Mouse (Mus musculus) testis, postnatal 14 days (tissue): Measurements from ENCODE around the gene Alg9.

Experiments
- DNase-seq: peaks from one replicate; pipeline ENCODE4 v3.0.0; 2021; ENCODE audit warnings: low spot score

The Alg9 gene

DNA sequence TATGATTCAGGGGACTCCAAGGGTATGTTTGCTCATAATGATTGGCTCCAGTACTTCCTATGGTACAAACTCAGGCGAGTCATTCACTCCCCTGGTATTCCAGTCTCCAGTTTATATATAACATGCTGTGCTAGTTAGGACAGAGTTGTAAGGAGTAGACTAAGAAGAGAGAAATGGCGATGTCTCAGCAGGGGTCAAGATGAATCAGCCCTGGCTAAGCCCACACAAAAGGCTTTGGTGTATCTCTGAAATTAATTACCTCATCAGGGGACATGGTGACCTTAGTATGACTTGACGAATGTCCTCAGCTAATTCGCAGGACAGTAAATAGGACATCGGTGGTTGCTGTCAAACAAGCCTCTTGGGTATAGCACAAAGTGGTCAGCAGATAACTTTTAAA, 18.1 kb upstream of the Alg9 start:
- no peak for DNase-seq

DNA sequence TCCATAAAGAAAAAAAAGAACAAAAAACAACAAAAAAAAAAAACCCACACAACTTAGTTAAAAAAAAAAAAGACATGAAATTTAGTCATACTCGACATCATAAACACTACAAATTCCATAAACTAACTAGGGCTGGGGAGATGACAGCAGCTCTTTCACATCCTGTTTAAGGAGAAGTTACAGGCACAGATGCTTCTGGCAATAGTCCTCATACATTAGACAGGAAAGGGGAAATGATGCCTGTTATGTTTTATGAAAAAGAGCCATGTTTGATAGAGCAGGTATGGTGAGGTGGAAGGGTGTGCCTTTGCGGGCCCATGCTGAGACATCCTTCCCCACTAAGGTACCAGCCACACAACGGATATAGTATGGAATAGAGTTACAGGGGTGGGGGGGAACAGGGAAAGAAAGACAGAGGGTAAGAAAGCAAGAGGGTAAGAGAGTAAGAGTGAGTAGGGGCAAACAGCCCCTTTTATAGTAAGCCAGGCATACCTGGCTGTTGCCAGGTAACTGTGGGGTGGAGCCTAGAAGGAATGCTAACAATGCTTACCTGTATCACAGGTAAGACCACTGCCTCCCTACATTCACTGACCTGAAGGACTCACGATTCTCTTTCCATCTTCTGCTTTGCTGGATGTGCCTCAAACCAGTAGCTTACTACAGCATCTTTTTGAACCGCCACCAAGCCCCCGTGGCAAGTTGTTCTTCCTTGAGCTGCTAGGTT, 13.1 kb upstream of the Alg9 start:
- no peak for DNase-seq

GRCm38 (mm10) chr9:50763331-50763730, 11.5 kb upstream of the Alg9 start:
- DNase-seq, result no peak

GRCm38 (mm10) chr9:50767531-50768106, 7.2 kb upstream of the Alg9 start:
- DNase-seq, result no peak

DNA sequence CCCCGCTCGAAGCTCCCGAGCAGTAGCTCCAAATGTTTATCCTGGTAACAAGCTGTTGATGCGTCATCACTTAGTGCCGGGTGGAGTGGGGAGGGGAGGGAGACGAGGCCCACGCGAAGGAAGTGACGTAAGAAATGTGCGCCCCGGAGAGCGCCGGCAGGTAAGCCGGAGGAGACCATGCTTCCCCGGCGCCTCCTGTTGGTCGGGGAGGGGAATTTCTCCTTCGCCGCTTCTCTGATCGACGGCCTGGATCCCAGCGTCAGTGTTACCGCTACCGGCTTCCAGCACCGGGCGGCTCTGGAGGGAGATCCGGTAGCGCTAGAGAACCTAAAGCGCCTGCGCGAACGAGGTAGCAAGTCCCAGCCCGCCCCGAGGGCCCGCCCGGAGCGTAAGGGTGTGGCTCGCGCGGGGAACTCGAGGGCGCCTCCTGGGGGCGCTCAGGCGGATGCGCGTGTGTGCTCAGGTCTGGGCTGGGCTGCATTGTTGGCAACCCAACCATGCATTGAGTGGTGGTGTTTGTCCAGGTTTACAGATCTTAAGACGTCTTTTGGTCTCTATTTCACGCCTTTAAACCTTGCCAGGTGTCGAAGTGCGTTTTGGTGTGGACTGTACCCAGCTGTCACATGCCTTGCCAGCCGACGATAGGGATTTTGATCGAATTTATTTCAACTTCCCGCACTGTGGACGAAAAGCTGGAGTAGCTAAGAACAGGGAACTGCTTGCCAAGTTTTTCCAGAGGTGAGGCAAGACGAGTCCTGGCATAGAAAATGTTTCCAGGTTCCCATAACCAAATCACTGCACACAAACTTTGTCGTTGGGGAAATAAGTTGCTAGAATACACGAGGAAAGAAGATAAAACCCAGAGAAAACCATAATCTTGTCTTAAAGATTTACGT, 6.5 kb upstream of the Alg9 start, which contains the start of gene Fdxacb1:
Gene Fdxacb1 (plus strand): TSS at position 130 of the 896 bp plus-strand sequence.
- peak; percentile 98 for DNase-seq

GRCm38 (mm10) chr9:50770011-50770410, 4.8 kb upstream of the Alg9 start:
- no peak for DNase-seq

DNA sequence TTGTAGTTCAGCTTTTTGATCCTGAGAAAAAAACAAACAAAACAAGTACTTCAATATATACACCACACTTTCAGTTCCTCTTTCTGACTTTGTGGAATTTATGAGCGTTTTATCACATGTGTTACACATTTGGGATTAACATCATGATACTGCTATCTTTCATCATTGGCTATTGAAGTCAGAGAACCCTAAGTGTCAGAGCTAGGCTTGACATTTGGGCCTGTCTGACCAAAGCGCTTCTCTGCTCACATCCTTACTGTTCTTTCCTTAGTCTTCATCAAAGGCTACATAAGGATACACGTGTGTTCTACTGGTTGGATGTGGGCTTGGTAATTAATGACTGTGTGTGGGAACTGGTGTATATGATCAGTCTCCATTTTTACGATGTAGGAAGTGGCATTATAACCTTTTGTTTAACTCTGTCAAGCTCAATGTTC, 775 bp upstream of the Alg9 start:
- no peak for DNase-seq

GRCm38 (mm10) chr9:50775662-50776126, 875 bp downstream of the Alg9 start:
- DNase-seq, result no peak

GRCm38 (mm10) chr9:50776162-50776760, 1.4 kb downstream of the Alg9 start:
- DNase-seq, result no peak

GRCm38 (mm10) chr9:50782155-50782554, 7.3 kb downstream of the Alg9 start:
- no peak for DNase-seq

- no peak for DNase-seq
These were observed 20.4 kb downstream of the Alg9 start for GRCm38 (mm10) chr9:50795266-50795665.

- DNase-seq, result no peak
These were observed 22.0 kb downstream of the Alg9 start for GRCm38 (mm10) chr9:50796776-50797175.

DNA sequence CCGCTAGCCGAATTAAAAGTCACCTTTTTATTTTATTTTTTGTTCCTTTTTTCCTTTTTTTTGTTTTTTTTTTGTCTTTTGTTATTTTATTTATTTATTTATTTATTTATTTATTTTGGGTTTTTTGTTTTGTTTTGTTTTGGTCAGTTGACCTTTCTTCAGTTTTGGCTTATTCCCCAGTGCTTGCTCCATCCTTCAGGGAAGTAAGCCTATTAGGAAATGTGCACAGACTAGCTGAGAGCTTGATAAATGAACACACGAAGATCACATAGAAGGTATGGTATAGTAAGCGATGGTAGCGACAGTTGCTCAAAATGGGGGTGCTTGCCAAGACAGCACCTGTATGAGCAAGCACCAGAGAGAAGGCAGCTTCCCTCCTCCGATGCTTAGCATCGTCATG, 22.8 kb downstream of the Alg9 start:
- DNase-seq, result no peak

DNA sequence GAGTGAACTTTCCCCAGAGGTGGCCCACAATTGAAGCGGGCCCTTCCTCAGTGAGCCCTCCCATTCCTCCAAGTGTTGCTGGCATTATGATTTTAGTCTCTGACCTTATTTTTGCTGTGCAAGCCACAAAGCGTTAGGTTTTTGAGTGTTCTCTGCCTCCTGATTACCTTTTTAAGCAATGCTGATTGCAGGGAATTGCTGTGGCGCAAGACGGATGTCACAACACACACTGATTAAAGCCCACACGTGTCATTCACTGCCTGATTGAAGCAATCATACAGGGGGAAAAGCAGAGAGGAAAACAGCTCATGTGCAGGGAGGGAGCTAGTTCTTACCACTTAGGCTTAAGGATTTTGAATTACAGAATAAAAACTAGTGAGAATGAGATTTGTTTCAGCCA, 23.5 kb downstream of the Alg9 start:
- DNase-seq, result no peak

DNA sequence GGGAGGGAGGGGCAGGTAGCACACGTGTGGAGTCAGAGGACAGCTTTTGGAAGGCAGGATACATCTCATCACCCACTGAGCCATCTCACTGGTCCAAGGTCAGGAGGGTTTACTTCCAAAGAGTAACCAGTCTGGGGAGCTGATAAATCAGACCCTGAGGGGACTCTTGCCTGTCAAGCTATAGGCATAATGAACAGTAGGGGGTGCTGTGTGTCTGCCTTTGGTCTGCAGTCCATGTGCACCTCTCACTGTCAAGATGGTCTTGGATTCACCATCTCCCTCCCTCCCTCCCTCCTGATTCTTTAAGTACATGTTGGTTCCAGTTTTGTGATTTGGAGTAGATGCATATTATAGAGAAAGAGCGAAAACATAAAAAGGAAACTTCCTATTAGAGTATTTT, 26.2 kb downstream of the Alg9 start:
- no peak for DNase-seq

DNA sequence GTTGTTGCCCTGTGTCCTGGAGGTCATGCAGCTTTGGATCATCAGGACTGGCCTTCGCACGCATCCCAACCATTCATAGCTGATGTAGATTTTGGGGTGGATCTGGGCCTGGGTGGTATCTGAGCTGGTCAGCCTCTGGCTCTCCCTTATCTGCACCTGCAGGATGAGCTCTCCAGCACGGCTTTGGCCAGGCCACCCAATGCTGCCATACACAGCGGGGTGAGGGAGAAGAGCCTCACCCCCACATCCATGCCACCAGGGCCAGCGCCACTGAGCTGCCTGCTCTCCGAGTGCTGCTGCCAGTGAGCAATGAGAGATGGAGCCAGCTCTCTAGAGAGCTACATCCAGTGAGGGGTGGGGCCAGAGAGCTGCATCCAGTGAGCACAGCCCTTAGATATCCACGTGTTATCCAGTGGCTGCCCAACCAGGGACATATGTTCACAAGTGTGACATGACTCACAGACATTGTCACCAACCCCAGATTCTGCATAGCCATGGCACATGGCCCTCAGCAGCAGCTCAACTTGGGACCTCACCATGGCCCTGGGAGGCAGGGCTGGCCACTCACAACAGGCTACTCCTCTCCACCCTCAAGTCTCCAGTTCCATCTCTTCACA, 28.3 kb downstream of the Alg9 start:
- no peak for DNase-seq

DNA sequence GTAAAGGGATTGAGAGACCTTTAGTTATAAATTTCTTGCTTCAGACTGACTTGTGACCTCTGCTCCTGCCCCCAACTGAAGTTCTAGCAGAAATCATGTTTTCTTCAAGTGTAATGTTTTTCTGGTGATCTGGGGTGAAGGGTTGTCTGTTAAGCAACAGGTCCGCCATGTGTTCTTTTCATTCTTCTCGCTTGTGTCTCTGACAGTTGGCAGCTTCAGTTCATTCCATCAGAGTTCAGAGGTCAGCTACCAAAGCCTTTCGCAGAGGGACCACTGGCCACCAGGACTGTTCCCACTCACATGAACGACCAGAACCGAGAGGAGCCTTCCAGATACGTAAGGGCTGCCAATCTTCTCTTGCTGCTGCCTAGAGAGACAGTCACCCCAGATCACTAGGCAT, 33.7 kb downstream of the Alg9 start:
- no peak for DNase-seq

DNA sequence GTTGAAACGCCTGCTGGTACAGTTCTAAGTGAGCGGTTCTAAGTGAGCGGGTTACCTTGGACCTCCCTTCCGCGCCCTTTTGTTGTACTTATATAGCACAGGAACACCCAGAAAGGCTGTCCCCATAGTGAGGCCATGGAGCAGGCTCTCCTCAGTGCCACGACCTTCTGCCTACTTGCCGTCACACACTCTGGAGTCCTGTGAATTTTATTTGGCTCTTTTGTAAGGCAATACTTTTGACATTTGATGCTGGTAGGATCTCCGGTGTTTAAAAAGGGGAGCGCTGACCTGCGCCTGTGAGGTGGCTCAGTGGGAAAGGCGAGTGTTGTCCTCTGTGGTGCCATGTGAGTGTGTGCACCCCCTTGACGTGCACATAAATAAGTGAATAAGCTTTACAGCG, 34.3 kb downstream of the Alg9 start:
- no peak for DNase-seq

DNA sequence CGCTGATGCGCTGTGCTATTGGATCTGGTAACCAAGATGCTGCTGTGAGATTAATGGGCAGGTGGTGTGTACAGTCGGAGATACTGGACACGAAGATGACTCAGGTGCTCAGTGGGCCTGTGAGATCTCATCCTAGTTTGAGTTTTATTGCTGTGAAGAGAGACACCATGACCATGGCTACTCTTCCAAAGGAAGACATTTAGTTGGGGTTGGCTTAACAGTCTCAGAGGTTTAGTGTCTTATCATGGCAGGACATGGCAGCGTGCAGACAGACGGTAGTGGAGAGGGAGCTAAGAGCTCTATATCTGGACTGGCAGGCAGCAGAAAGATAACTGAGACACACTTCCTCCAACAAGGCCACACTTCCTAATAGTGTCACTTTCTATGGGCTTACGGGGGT, 36.4 kb downstream of the Alg9 start:
- DNase-seq, result no peak

DNA sequence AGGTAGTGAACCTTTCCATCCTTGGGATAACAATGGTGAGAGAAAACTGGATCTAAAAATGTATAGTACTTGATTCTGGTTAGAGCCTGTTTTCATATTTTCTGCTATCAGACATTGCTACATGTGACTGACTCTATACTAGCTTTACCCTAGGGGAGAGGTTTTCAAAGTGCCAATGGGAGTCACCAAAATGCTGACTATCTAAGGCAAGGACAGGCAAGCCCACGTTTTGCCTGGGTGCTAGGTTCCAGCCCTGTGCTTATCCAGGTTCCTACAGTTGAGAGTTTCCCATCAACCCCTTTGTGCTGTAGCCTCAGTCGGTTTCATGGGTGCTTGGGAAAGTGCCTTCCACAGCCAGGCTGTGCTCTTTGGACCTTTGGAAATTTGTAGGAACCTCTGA, 36.9 kb downstream of the Alg9 start:
- no peak for DNase-seq

- DNase-seq, result no peak
These were observed 39.0 kb downstream of the Alg9 start for GRCm38 (mm10) chr9:50813796-50814195.

GRCm38 (mm10) chr9:50815666-50816065, 40.8 kb downstream of the Alg9 start:
- no peak for DNase-seq
